Mouse (Mus musculus) stomach, postnatal 0 days (tissue): Measurements from ENCODE around the gene Magi3. TPM values are rescaled to one million over a fixed set of nuclear protein-coding genes. Genes with fewer than 3 reads are reported as not detected.

ENCODE experiments used
- ATAC-seq: fragments of 200-750 bp; cut with Nextera tagmentation; 2 replicates; pipeline ENCODE4 v1.8.0; 2017; ENCODE audit not compliant: low FRiP score, low TSS enrichment
- DNase-seq: peaks from one replicate; pipeline ENCODE4 v3.0.0-alpha.2; 2016; ENCODE audit warnings: low spot score
- H3K27ac ChIP-seq: fragments of 300-500 bp; sonication (generic); replicated peaks from 2 replicates; pipeline ENCODE4 v1.5.1; 2014; ENCODE audit warnings: mild to moderate bottlenecking, control low read depth
- H3K27me3 ChIP-seq: fragments of 300-500 bp; sonication (generic); 2 replicates; pipeline ENCODE4 v1.6.1; 2014; ENCODE audit warnings: low read length; ENCODE audit not compliant: control insufficient read depth, insufficient read depth
- H3K36me3 ChIP-seq: fragments of 300-500 bp; sonication (generic); 2 replicates; pipeline ENCODE4 v1.6.1; 2014; ENCODE audit warnings: low read length, mixed read lengths; ENCODE audit not compliant: control insufficient read depth, insufficient read depth
- H3K4me1 ChIP-seq: fragments of 300-500 bp; sonication (generic); replicated peaks from 2 replicates; pipeline ENCODE4 v1.6.1; 2014; ENCODE audit warnings: antibody characterized with exemption; ENCODE audit not compliant: control insufficient read depth, insufficient read depth
- H3K4me2 ChIP-seq: fragments of 300-500 bp; sonication (generic); replicated peaks from 2 replicates; pipeline ENCODE4 v1.6.1; 2014; ENCODE audit warnings: low read depth, mild to moderate bottlenecking, control low read depth, moderate library complexity
- H3K4me3 ChIP-seq: fragments of 300-500 bp; sonication (generic); 2 replicates; pipeline ENCODE4 v1.5.1; 2014; ENCODE audit warnings: low read depth, low read length, control low read depth
- H3K9ac ChIP-seq: fragments of 300-500 bp; sonication (generic); 2 replicates; pipeline ENCODE4 v1.6.1; 2014; ENCODE audit warnings: mild to moderate bottlenecking, low read length, control low read depth, mixed read lengths
- H3K9me3 ChIP-seq: fragments of 300-500 bp; sonication (generic); 2 replicates; pipeline ENCODE4 v1.6.1; 2016; ENCODE audit warnings: low read length; ENCODE audit not compliant: control insufficient read depth
- CTCF ChIP-seq: IDR thresholded peaks from 2 replicates; pipeline ENCODE4 v1.5.1; 2016; ENCODE audit warnings: antibody characterized with exemption, low read depth, mild to moderate bottlenecking, moderate library complexity
- EP300 ChIP-seq: optimal IDR thresholded peaks from 2 replicates; pipeline ENCODE3; 2016; ENCODE audit warnings: antibody characterized with exemption
- WGBS: fragments of 180-500 bp; shearing (Covaris S2); extraction: QIAGEN DNeasy Blood & Tissue Kit; methylation state at CpG from one replicate; pipeline ENCODE4 v1.1.7; 2014; 5-methylcytosine and 5-hydroxymethylcytosine counted together
- polyA plus RNA-seq: library from polyadenylated mRNA; unstranded; fragments of >200 nt; fragmentation: Nextera tagmentation; extraction: Ambion mirVana; gene quantifications from 2 replicates; pipeline ENCODE4 v1.2.1, GENCODE M21; 2015

Gene Magi3
- polyA plus RNA-seq = 3.4 and 4.0 TPM in 2 replicates

DNA sequence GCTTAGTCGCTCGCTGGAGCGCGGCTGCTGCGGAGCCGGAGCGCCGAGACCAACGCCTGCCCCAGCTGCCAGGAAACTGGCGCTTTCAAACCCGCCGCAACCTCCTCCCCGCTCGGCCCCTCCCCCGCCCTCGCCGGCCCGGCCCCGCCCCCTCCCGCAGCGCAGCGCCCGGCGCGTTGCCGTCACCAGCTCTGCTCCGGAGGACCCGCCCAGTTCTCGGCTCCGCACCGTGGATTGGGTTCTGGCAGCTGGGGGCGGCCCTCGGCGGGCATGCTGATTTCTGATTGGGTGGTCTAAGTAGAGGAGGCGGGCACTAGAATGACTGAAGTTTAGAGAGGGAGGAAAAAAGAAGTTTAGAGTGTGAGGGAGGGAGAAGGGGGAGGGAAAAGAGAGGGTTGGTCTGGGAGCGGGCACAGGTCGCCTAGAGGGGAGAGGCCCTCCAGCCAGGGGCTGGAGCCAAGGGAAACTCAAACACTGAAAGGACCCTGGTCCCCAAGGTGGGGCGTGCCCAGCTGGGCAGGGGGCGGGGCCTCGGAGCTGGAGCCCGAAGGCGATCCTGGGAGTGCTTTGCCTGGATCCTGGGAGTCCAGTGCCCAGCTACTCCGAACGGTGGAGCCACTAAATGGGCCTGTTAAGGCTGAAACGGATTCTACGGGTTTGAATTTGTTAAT is at the start of gene Magi3:
Gene Magi3, minus strand, starts transcription at position 80 of the 671 bp plus-strand sequence.
- Histone ChIP-seq H3K4me1 (no peaks in the 10 kb centered on the region), H3K4me3 (peak within 1 kb of the TSS; percentile 80), H3K36me3 (no peaks in the 10 kb centered on the region), H3K4me2 (peak within 1 kb of the TSS; percentile 86), H3K27me3 (no peaks in the 10 kb centered on the region), H3K9me3 (no peaks in the 10 kb centered on the region), H3K9ac (peak within 1 kb of the TSS; percentile 88), H3K27ac (peak within 1 kb of the TSS; percentile 96)
- TF ChIP-seq EP300 = no peak
- peak; percentile 55 for TF ChIP-seq CTCF
- DNase-seq = peak; percentile 99
- WGBS = 0% methylated on average over 38 of the region's 46 CpGs
- ATAC-seq = peak; percentile 99

- DNase-seq = no peak
- no peaks in the 10 kb centered on the region for H3K27me3 ChIP-seq
- no peak for ATAC-seq
- H3K4me3 ChIP-seq = no peak overlapping the region
- TF ChIP-seq CTCF (no peak), EP300 (no peak)
- H3K27ac ChIP-seq = no peak overlapping the region
- 73% methylated on average over 6 of the region's 6 CpGs for WGBS
- H3K9ac ChIP-seq = no peak overlapping the region
- H3K9me3 ChIP-seq = no peaks in the 10 kb centered on the region
- H3K4me1 ChIP-seq = no peaks in the 10 kb centered on the region
- H3K36me3 ChIP-seq = no peaks in the 10 kb centered on the region
- H3K4me2 ChIP-seq = no peak overlapping the region
Measured at GRCm38 (mm10) chr3:104264530-104265145, 44.5 kb upstream of the Magi3 start.

- Histone ChIP-seq H3K9me3 (no peaks in the 10 kb centered on the region), H3K36me3 (no peaks in the 10 kb centered on the region), H3K4me1 (no peaks in the 10 kb centered on the region), H3K27ac (no peak overlapping the region), H3K4me3 (no peak overlapping the region), H3K4me2 (no peak overlapping the region), H3K9ac (no peak overlapping the region), H3K27me3 (no peaks in the 10 kb centered on the region)
- ATAC-seq = no peak
- WGBS = 74% methylated on average over 5 of the region's 5 CpGs
- TF ChIP-seq EP300 (no peak), CTCF (no peak)
- no peak for DNase-seq
Measured at GRCm38 (mm10) chr3:104260221-104260620, 40.0 kb upstream of the Magi3 start.

DNA sequence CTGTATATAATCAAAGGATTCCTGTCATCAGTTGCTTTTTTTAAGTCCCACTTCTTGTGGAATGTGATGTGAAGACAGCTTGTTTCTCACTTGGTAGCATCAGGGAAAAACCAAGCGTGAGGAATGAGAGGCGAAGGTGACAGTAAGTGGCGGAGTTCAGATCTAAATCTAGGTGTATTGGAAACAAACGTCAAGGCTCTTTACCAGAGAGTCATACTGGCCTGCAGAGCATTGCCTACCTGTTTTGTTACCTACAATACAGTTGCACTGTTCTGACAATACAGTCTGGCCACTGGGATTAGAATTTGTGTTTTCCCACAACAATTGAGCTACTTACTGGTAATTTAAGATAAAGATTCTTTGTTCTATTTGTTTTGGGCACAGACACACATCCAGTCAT is 39.0 kb upstream of the Magi3 start:
- WGBS = 82% methylated on average over 4 of the region's 4 CpGs
- no peaks in the 10 kb centered on the region for H3K36me3 ChIP-seq
- H3K4me3 ChIP-seq = no peak overlapping the region
- no peaks in the 10 kb centered on the region for H3K27me3 ChIP-seq
- H3K27ac ChIP-seq = no peak overlapping the region
- no peak overlapping the region for H3K4me2 ChIP-seq
- DNase-seq (no peak), ATAC-seq (no peak)
- H3K9me3 ChIP-seq = no peaks in the 10 kb centered on the region
- TF ChIP-seq EP300 = no peak
- no peak for TF ChIP-seq CTCF
- H3K4me1 ChIP-seq = no peaks in the 10 kb centered on the region
- H3K9ac ChIP-seq = no peak overlapping the region

- Histone ChIP-seq H3K4me2 (no peak overlapping the region), H3K27me3 (no peaks in the 10 kb centered on the region), H3K9ac (no peak overlapping the region), H3K4me3 (no peak overlapping the region), H3K36me3 (no peaks in the 10 kb centered on the region), H3K4me1 (no peaks in the 10 kb centered on the region), H3K27ac (no peak overlapping the region), H3K9me3 (no peaks in the 10 kb centered on the region)
- no peak for TF ChIP-seq CTCF
- no peak for TF ChIP-seq EP300
- 40% methylated on average over 3 of the region's 3 CpGs for WGBS
- ATAC-seq (no peak), DNase-seq (no peak)
Measured at GRCm38 (mm10) chr3:104257041-104257440, 36.9 kb upstream of the Magi3 start.

- DNase-seq (no peak), ATAC-seq (no peak)
- no peak for TF ChIP-seq EP300
- TF ChIP-seq CTCF = no peak
- Histone ChIP-seq H3K27ac (no peak overlapping the region), H3K4me2 (no peak overlapping the region), H3K4me3 (no peak overlapping the region), H3K4me1 (no peaks in the 10 kb centered on the region), H3K36me3 (no peaks in the 10 kb centered on the region), H3K27me3 (no peaks in the 10 kb centered on the region), H3K9ac (no peak overlapping the region), H3K9me3 (no peaks in the 10 kb centered on the region)
- 61% methylated on average over 3 of the region's 3 CpGs for WGBS
Measured at GRCm38 (mm10) chr3:104253760-104254159, 33.6 kb upstream of the Magi3 start.
